Mouse (Mus musculus) ovary, postnatal 14 days (tissue): ENCODE measurements around the gene Ghrl.
"Not testable (repeated sequence)": the region's sequence is repeated elsewhere in the genome, so short reads cannot be mapped to it uniquely, and the experiment has no call there.

ENCODE experiments used
- DNase-seq: peaks from one replicate; pipeline ENCODE4 v3.0.0; 2022; ENCODE audit warnings: low spot score

Gene Ghrl

DNA sequence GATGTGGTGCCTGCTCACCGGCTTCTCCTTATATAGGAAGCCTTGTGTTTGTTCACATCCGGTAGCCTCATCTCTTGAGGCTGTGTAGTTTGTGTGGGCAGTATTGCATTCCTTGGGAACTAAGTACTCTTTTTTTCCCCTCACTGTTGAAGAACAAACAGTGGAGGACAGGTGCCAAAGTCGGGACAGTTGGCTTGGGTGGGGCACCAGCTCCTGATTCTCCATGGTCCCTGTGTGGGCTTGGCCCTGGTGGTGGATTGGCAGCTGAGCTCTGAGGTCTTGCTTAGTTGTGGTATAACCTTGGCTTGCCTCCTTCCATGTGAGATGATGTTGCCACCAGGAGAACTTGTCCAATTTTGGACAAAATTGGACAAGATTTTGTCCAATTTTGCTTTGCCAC is at the start of gene Ghrl:
Ghrl (minus strand) TSS at position 3 of the 400 bp plus-strand sequence.
- DNase-seq, result no peak

DNA sequence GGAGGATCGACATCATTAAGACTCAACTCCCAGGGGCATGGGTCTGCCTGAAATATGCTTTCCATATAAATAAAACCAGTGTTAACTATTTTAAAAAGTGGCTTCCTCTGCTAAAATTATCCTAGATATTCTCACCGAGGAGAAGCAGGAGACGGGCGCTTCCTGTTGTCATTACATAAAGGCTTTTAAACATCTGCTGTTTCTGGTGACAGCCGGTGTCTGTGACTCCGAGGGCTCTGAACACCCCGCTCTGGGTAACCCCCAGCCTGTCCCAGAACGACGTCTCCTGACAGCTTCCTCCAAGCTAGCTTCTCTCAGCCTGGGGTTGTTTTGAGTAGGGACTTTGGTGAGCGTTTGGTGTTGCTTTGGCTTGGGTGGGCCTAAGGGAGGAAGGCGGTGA is 49.1 kb upstream of the Ghrl start:
- DNase-seq, result no peak

DNA sequence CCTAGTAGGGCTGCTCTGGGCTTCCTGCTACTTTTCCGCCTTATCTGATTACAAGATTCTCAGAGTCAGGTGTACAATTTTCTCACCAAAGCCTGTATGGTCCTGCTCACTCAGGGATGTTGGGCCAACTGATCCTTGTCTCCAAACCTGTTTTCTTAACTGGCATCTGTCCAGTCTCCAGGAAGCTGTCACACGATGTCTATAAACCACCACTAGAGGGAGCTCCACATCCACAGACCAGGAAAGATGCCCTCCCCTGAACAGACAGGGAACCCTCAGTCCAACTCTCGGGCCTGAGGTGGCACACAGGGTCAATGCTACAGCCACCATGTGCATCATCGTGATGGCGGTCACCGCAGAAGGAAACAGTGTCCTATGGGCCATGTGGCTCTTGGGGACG is 42.0 kb upstream of the Ghrl start:
- DNase-seq, result peak; percentile 46

DNA sequence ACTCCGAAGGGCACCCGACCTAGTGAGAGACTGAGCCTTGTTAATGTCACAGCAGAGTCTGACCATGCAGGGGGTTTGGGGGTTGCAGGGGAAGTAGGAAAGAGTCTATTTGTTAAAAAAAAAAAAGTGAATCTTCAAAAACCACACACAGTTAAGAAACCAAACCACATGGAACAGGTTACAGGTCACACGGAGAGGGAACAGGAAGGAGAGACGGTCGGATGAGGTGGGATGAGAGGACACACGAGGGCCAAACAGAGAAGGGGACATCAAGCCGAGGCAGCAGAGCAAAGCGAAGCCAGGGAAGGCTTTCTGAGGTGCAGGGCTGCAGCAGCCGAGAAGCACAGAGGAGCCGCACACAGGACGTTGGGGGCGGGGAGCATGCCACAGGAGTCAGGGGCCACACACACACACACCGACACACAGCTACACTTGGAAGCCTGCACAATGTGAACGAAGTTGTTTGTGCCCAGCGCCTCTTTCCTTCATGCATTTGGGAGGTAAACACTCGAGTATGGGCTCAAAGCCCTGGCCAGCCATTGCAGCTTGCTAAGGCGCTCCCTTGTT is 29.5 kb upstream of the Ghrl start:
- DNase-seq, result no peak

DNA sequence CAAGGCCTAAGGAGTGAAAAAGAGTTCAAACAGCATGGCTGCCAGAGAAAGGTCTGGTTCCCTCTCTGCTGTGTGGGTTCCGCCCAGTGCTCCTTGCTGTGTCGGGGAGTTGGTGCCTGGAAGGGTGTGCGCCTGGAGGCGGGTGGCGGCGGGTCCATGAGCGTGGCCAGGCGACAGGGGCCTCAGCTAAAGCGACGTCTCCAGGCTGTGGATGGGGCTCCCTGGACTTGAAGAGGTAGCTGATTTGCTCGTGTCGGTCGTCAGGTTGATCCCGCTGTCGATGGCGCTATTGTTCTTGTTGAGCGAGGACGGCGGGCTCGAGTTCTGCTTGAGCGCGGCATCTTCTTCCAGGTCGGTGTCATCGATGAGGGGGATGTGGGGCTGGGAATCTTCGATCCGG is 28.7 kb upstream of the Ghrl start:
- DNase-seq, result no peak

DNA sequence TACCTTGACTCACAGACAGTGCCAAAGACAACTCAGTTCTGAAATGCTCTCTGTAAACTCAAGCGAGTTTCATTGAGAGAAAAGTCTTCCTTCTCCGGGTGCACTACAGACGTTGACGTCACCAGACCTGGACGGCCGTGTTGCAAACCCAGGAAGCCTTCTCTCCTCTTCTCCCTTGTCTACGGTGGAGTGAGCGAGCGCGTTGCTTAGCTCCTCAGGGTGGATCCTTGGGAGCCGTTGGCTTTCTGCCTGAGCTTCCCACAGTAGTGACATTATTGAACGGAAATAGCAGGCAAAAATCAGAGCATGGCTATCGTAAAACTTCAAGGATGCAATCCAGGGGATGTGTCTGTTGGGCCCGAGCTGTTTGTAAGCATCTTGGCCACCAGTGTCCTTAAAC is 27.6 kb upstream of the Ghrl start:
- no peak for DNase-seq

DNA sequence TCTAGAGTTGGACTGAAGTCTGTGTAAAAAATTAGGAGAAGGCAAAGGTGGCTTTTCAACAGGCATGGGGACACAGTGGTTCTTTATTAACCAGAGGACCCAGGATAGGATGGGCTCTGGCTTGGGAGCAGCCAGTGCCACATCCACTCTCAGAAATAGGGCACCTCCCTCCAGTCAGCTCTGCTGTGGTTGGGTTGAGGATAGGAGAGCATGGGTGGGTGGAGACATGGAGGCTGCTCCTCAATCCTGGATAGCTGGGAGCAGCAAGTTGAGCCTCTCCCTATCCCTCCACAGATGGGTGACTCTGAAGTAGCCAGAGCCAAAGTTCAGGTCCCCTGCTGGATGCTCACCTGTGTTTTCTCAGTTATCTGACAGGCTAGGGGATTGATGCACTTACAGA is 25.4 kb upstream of the Ghrl start:
- no peak for DNase-seq

DNA sequence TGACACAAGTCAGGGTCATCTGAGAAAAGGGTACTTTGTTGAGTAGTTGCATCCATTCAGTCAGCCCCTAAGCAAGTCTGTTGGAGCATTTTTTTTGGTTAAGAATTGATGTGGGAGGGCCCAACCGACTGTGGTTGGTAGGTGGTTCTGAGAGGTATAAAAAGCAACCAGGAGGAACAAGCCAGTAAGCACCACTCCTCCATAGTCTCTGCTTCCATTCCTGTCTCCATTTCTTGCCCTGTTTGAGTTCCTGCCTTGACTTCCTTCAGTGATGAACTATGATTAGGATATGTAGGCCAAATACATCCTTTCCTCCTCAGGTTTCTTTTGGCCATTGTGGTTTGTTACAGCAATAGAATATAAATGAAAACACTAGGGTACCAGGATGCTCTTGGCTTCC is 23.4 kb upstream of the Ghrl start:
- no peak for DNase-seq

DNA sequence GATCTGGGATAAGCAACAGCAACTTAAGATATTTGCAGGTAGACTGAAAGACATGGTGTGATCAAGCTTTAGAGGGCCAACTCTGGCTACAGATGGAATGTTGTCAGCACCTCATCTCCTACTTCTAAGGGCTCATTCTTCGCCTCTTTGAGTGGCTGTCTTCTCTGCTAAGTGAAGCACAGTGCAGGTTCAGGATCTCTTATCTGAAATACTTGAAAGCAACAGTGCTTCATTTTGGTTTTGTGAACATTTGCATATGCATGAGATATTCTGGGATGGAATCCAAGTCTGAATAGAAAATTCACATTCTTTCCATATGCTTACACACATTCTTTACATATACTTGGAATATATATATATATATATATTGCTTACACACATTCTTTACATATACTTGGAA is 22.6 kb upstream of the Ghrl start:
- no peak for DNase-seq

DNA sequence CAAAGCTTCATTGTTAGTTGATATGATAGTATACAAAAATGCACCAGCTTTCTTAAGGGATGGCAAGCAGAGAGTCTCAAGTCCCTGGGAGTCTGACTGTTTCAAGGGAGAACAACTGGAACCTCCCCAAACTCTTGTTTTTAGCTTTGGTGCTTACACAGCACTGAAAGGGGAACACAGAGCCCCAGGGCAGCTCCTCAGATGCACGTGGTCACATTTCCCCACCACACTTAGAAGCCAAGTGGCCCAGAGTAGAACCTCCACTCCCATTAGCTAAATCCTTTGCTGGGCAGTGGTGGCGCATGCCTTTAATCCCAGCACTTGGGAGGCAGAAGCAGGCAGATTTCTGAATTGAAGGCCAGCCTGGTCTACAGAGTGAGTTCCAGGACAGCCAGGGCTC is 21.7 kb upstream of the Ghrl start:
- DNase-seq, result no peak

DNA sequence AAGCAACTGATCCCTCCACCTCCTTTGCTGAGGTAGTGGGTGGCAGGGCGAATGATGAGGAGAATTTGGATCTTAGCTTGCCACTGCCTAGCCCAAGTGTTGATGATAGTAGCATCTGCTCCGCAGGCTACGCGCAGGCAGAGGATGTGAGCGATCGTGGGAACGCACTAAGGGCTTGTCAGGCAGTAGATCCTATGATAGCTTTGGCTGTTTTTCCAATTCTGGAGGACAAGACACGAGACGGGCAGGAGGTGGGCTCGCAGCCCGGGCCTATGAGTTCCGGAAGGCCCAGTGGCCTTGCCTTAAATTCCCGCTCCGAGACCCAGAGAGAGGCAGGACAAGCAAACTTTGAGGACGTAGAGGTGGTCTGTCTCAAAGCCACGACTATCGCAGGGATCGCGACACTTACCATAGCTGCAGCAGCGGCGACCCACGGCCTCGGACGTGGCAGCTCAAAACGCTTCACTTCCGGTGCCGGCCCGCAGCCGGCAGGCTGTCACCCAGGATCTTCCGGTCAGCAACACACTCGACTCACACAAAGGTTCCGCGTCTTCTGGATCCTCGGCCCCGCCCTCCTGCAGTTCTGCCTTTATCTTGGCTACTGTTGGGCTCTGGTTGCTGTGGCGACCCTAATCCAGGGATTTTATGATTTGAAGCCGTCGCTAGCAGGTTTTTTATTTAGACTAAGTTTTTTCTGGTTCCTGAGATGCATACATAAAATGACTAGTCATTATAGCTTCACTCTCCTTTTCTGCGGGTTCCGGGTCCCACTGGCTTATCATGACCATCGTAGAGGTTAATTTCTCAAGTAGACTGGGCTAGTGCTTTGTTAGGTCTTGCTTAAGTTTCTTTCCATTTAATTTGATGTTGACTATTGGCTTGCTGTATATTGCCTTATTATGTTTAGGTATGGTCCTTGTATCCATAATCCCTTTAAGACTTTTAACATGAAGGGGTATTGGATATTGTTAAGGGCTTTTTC is 20.8 kb upstream of the Ghrl start, which contains the start of gene Sec13:
Sec13 (minus strand) TSS at position 508 of the 982 bp plus-strand sequence.
- peak; percentile 88 for DNase-seq

DNA sequence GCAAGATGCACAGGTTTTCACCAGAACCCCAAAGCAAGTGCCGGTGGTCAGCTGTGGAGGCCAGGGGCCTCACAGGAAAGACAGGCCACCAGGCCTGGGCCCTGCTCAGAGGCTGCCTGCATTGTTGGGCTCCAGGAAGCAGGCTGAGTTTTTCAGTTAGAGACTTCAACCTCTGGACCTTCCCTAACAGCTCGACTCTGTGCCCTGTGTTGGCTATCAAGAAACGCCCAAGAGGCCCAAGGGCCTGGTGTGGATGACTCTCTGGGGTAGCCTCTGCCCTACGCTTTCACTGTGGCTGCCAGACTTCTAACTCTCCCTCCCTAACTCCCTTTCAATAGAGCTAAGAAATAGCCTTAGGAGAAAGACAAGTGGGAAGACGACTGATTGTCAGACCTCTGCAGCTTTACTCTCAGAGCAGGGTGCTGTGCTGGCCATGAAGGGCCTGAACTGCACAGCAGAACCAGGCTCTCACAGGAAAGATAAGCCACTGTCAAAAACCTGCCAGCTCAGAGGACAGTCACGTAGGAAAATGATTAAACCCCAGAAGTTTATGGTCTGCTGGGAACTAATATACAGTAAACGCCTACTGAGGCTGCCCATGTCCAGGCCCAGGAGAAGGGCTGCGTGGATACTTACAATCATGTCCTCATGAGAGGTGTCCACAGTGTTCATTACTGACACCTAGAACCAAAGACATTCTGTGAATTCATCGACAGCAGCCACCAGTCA is 17.8 kb upstream of the Ghrl start:
- DNase-seq, result no peak

DNA sequence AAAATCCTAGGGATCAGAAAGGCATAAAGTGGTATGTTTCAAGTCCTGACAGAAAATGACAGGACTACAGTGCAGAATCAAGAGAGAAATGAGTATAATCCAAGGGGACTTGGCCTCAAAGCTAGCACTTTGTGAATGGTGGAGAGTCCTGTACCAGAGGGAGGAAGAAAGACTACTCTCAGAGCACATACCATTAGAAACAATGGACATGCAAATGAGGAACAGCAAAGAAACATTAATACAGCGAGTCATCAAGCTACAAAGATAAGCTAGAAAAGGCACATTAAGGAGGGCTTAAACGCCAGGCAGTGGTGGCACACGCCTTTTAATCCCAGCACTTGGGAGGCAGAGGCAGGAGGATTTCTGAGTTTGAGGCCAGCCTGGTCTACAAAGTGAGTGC is 11.6 kb upstream of the Ghrl start:
- DNase-seq, result no peak

DNA sequence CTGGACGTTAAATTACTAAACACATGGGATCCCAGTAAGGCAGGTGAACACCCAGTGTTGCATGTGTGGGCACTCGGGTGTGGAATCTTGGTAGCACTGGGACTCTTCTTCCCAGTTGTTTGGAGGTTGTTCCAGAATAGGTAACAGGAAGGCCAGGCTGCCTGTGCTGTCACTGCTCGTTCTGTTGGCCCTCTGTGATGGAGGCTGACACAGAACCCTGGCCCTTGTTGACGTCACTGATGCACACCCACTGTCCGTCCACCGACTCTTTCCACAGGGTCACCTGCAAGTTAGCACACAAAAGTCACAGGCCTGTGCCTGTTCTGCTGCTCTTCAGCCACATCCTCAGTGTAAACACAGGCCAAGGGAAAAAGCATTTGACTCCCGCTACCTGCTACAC is 8.5 kb upstream of the Ghrl start:
- DNase-seq, result no peak

DNA sequence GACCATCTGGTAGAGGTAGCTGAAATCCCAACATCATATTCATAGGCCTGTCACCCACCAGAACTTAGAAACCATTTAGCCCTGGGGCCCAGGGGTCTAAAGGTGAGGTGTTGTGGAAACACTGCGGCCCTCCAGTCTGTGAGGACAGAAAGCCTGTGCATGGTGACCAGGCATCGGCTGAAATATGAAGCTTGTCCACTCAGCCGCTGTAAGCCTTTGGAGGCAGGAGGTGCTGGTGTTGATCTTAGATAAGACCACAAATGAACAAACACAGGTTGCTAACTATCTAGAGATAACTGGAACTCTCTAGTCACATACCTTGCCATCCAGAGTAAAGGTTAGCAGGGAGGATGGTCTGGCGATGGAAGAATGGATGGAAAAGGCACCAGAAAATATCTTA is 1.4 kb upstream of the Ghrl start:
- DNase-seq, result no peak

DNA sequence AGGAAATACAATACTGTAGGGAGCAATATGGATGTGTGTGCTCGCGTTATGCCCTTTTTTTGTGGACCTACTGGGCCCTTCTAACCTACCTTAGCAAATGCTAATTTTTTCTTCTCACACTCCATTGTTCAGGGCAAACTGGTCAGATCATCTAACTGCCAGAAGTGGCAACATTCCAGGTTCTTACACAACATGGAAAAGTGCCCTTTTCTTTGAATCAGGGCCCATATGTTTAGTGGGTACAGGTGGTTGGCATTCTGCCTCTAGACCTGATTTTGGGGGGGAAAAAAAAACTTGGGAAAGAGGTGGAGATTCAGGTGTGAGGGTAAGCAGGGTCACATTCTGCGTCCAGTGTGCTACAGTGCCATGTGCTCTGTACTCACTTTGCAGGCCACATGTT is 2.1 kb downstream of the Ghrl start:
- DNase-seq, result no peak

DNA sequence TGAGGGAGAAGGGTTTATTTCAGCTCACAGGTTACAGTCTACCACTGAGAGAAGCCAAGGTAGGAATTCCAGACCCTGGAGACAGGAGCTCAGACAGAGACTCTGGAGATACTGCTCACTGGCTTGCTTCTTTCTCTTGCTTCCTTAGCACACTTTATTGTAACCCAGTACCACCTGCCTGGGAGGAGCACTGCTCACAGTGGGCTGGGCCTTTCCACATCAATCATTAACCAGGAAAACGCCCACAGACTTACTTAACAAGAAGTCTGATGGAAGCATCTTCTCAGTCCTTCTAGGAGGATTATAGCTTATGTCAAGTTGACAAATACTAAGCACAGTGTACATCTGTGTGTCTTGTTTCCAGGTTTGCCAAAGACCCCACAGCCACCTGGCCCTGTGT is 4.9 kb downstream of the Ghrl start:
- DNase-seq, result no peak

DNA sequence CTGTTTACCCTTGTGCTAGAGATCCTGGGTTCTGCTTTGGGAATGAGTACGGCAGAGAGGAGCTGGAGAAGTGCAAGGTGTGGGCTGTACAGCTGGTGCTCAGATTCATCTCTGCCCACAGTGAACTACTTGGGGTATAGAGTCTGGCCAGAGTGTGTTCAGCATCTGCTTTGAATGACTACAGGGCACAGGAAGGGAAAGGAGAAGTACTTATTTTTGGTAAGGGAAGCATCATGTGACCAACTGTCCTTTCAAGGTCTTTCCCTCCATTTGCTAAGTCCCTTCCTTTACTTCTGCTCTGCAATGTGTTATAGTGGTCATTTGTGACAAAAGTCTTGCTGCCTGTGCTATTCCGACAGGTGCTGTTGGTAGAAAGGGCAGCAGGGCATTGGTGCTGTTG is 5.4 kb downstream of the Ghrl start:
- no peak for DNase-seq

DNA sequence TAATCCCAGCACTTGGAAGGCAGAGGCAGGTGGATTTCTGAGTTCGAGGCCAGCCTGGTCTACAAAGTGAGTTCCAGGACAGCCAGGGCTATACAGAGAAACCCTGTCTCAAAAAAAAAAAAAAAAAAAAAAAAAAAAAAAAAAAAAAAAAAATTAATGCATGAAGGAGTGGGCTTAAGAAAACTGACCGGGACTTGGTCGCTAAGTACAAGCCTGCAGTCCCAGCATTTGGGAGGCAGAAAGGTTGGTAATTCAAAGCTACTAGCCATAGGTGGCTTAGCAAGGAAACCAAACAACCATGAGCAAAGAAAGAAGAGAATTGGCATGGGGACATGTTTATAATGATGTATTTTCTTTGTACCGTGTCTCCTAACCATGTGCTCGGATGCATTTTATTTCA is 6.3 kb downstream of the Ghrl start:
- not testable (repeated sequence) for DNase-seq

DNA sequence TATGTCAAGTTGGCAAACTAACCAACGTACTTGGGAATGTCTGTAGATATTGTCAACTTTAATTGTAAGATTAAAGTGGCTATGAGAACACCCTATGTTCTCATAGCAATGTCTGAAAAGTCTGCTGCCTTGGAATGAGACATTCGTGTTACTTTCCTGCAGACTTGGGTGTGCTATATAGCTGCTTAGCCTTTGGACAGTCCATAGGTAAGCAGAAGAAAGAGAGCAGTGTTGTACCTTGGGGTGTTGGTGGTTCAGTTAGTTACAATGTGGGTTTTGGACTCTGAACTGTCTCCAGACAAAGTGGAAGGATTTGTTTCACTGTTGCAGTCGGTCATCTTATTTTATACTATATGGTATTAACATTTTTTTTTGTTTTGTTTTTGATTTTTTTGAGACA is 7.0 kb downstream of the Ghrl start:
- DNase-seq, result no peak

DNA sequence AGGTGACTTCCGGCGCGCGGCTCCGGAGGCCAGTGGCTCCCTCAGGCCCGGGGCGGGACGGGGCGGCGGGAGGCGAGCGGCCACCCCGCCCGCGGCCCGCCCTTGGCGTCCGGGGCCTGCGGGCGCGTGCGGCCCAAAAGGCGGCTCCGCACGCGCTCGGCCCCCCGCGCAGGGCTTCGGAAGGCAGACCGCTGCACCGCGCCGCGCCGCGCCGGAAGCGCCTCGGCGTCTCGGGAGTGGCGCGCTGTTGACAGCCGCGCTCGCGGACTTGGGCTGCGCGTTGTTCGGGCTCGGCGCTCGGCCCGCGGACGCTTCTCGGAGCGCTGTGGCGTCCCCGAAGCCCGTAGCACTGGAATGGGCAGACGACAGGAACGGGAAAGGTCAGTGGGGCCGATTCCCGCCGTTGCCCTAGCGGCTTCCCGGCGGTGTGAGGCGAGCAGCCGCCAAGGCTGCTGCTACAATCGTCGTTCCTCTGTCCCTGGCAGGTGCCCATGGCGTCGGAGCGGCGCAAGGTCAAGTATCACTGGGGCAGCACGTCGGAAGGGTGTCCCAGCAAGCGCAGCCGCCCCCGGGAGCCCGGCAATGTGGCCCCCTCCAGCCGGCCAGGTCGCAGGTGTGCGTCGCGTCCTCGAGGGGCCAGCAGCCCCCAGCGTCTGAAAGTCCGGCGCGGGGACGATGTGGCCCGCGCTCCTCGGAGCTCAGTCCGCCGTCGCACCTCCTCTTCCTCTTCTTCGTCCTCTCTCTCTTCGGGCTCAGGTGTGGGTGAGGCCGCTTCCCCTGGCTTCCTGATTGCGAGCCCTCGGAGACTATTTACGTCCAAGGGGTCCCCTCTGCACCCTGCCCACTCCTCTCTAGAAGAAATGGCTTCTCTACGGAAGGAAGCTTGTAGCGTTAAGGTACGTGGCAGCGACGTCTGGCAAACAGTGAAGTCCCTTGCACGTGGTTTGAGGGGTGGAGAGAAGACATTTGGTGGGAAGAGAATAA is 22.2 kb downstream of the Ghrl start:
- DNase-seq, result no peak
